Mouse (Mus musculus): ENCODE measurements around the gene Tmed2. TPM values are rescaled to one million over a fixed set of nuclear protein-coding genes. Genes with fewer than 3 reads are reported as not detected.
A peak's percentile ranks its signal among the peaks of the same experiment; 100 is the strongest.
"Not testable (repeated sequence)": the region's sequence is repeated elsewhere in the genome, so short reads cannot be mapped to it uniquely, and the experiment has no call there.

Gene Tmed2
- polyA plus RNA-seq, 1 experiment from 2014 or later = 443 TPM

GRCm38 (mm10) chr5:124582515-124582914 is 42.0 kb downstream of the Tmed2 start:
- Histone ChIP-seq H3K9ac (ENCODE audit: low read length) (no peak overlapping the region), H3K4me3 (ENCODE audit: low read length) (no peak overlapping the region), H3K27me3 (ENCODE audit: control insufficient read depth, insufficient read depth, low read length) (no peaks in the 10 kb centered on the region), H3K4me2 (ENCODE audit: low read depth, low read length) (no peak overlapping the region), H3K4me1 (ENCODE audit: control insufficient read depth, insufficient read depth, low read length) (peaks cover 17% of the 10 kb centered on the region), H3K36me3 (ENCODE audit: control insufficient read depth, insufficient read depth) (peaks cover 24% of the 10 kb centered on the region), H3K27ac (ENCODE audit: low read length) (no peak overlapping the region), H3K9me3 (replicated peaks; ENCODE audit: control insufficient read depth, low read length) (no peaks in the 10 kb centered on the region)
- no peak for ATAC-seq (replicated peaks; ENCODE audit: extremely low read depth, insufficient read depth, low FRiP score)
- 76% methylated on average over 5 of the region's 5 CpGs for WGBS

- no peak overlapping the region for H3K4me3 ChIP-seq (ENCODE audit: low read length)
- ATAC-seq (replicated peaks; ENCODE audit: extremely low read depth, insufficient read depth, low FRiP score) = no peak
- WGBS = 99% methylated on average over 3 of the region's 3 CpGs
Measured at GRCm38 (mm10) chr5:124592768-124593167, 52.3 kb downstream of the Tmed2 start.

GRCm38 (mm10) chr5:124598224-124599174 is 58.0 kb downstream of the Tmed2 start:
- no peaks in the 10 kb centered on the region for H3K27me3 ChIP-seq (ENCODE audit: control insufficient read depth, insufficient read depth, low read length)
- H3K4me1 ChIP-seq (ENCODE audit: control insufficient read depth, insufficient read depth, low read length) = peaks cover 7% of the 10 kb centered on the region
- 9% methylated on average over 30 of the region's 30 CpGs for WGBS
- peak overlapping the region; percentile 71 for H3K4me3 ChIP-seq (ENCODE audit: low read length)
- H3K36me3 ChIP-seq (ENCODE audit: control insufficient read depth, insufficient read depth) = peaks cover 16% of the 10 kb centered on the region
- peak overlapping the region; percentile 73 for H3K4me2 ChIP-seq (ENCODE audit: low read depth, low read length)
- no peaks in the 10 kb centered on the region for H3K9me3 ChIP-seq (replicated peaks; ENCODE audit: control insufficient read depth, low read length)
- peak; percentile 99 for ATAC-seq (replicated peaks; ENCODE audit: extremely low read depth, insufficient read depth, low FRiP score)
- H3K27ac ChIP-seq (ENCODE audit: low read length) = no peak overlapping the region
- H3K9ac ChIP-seq (ENCODE audit: low read length) = peak overlapping the region; percentile 69

More at GRCm38 (mm10) chr5:124592768-124593167, 52.3 kb downstream of the Tmed2 start:
- H3K36me3 ChIP-seq (ENCODE audit: control insufficient read depth, insufficient read depth) = peaks cover 34% of the 10 kb centered on the region
- H3K9me3 ChIP-seq (replicated peaks; ENCODE audit: control insufficient read depth, low read length) = no peaks in the 10 kb centered on the region
- H3K4me2 ChIP-seq (ENCODE audit: low read depth, low read length) = no peak overlapping the region
- H3K4me1 ChIP-seq (ENCODE audit: control insufficient read depth, insufficient read depth, low read length) = no peaks in the 10 kb centered on the region
- H3K27ac ChIP-seq (ENCODE audit: low read length) = no peak overlapping the region
- no peak overlapping the region for H3K9ac ChIP-seq (ENCODE audit: low read length)
- H3K27me3 ChIP-seq (ENCODE audit: control insufficient read depth, insufficient read depth, low read length) = no peaks in the 10 kb centered on the region

GRCm38 (mm10) chr5:124599726-124600125 is 59.2 kb downstream of the Tmed2 start:
- H3K4me2 ChIP-seq (ENCODE audit: low read depth, low read length); H3K4me3 ChIP-seq (ENCODE audit: low read length); H3K27me3 ChIP-seq (ENCODE audit: control insufficient read depth, insufficient read depth, low read length); ATAC-seq (replicated peaks; ENCODE audit: extremely low read depth, insufficient read depth, low FRiP score); H3K4me1 ChIP-seq (ENCODE audit: control insufficient read depth, insufficient read depth, low read length); H3K27ac ChIP-seq (ENCODE audit: low read length); H3K9ac ChIP-seq (ENCODE audit: low read length); H3K9me3 ChIP-seq (replicated peaks; ENCODE audit: control insufficient read depth, low read length); H3K36me3 ChIP-seq (ENCODE audit: control insufficient read depth, insufficient read depth): not testable (repeated sequence)
- WGBS = 41% methylated on average over 8 of the region's 8 CpGs

Other genes starting within 250 kb of the Tmed2 start
- 8.7 and 10.5 TPM in 2 replicates for gene Mphosph9, start 212.7 kb upstream of the Tmed2 start, polyA plus RNA-seq (2015; fragmentation: Nextera tagmentation; extraction: Ambion mirVana)
- gene 2810006K23Rik, start 212.6 kb upstream of the Tmed2 start, polyA plus RNA-seq (2015; fragmentation: Nextera tagmentation; extraction: Ambion mirVana) = 18.5 and 20.3 TPM in 2 replicates
- 14.6 and 19.6 TPM in 2 replicates for gene Cdk2ap1, start 177.6 kb upstream of the Tmed2 start, polyA plus RNA-seq (2015; fragmentation: Nextera tagmentation; extraction: Ambion mirVana)
- 57.9 and 61.1 TPM in 2 replicates for gene Sbno1, start 114.7 kb upstream of the Tmed2 start, polyA plus RNA-seq (2015; fragmentation: Nextera tagmentation; extraction: Ambion mirVana)
- 30.4 and 31.2 TPM in 2 replicates for gene Kmt5a, start 100.8 kb upstream of the Tmed2 start, polyA plus RNA-seq (2015; fragmentation: Nextera tagmentation; extraction: Ambion mirVana)
- gene Rilpl2, start 62.3 kb upstream of the Tmed2 start, polyA plus RNA-seq (2015; fragmentation: Nextera tagmentation; extraction: Ambion mirVana) = 19.2 and 21.3 TPM in 2 replicates
- gene Snrnp35, start 57.6 kb upstream of the Tmed2 start, polyA plus RNA-seq (2015; fragmentation: Nextera tagmentation; extraction: Ambion mirVana) = 23.2 and 24.1 TPM in 2 replicates
- gene Rilpl1, start 9.3 kb upstream of the Tmed2 start, polyA plus RNA-seq (2015; fragmentation: Nextera tagmentation; extraction: Ambion mirVana) = 27.7 and 28.2 TPM in 2 replicates
- gene Ddx55, start 12.2 kb downstream of the Tmed2 start, polyA plus RNA-seq (2015; fragmentation: Nextera tagmentation; extraction: Ambion mirVana) = 8.4 and 8.7 TPM in 2 replicates
- 53.3 and 62.2 TPM in 2 replicates for gene Eif2b1, start 38.4 kb downstream of the Tmed2 start, polyA plus RNA-seq (2015; fragmentation: Nextera tagmentation; extraction: Ambion mirVana)
- 34.3 TPM in 2 replicates for gene Gtf2h3, start 38.4 kb downstream of the Tmed2 start, polyA plus RNA-seq (2015; fragmentation: Nextera tagmentation; extraction: Ambion mirVana)
- 32.3 and 33.4 TPM in 2 replicates for gene Atp6v0a2, start 87.9 kb downstream of the Tmed2 start, polyA plus RNA-seq (2015; fragmentation: Nextera tagmentation; extraction: Ambion mirVana)
- 0.09 and 0.19 TPM in 2 replicates for gene Dnah10, start 184.4 kb downstream of the Tmed2 start, polyA plus RNA-seq (2015; fragmentation: Nextera tagmentation; extraction: Ambion mirVana)

All from heart, embryonic 16.5 days (tissue).